Mouse (Mus musculus): ENCODE measurements around the gene Slc51b.

DNA sequence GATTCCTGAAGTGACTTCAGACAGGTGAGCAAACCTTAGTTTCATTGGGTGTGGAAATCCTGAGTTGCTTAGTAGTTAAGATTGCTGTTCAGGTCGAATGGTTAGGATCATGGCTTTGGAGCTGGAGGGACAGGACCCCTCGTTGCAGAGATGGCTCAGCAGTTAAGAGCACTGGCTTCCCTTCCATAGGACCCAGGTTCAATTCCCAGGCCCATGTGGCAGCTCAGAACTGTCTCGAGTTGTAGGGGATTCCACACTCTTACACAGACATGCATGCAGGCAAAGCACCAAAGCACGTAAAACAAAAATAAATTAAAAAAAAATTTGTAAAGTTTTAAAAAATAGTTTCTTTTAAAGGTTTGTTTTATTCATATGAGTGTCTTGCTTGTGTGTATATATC lies 12.5 kb upstream of the Slc51b start:
- no peak for TF ChIP-seq CTCF (IDR thresholded peaks at IDR 0.05; ENCODE audit: extremely low read depth, insufficient read length, insufficient replicate concordance, low read depth, low read length)
- TF ChIP-seq POLR2A (IDR thresholded peaks at IDR 0.05; ENCODE audit: low read depth, low read length): no peak
